Mouse (Mus musculus) myocyte (in vitro differentiated cells): ENCODE data around the gene Smg7. TPM values are rescaled to one million over a fixed set of nuclear protein-coding genes. Genes with fewer than 3 reads are reported as not detected.

ENCODE experiments used
- H3K27me3 ChIP-seq: one replicate; pipeline ENCODE4 v1.6.1; 2011; ENCODE audit not compliant: control insufficient read depth, insufficient read depth, insufficient read length
- H3K36me3 ChIP-seq: one replicate; pipeline ENCODE4 v1.6.1; 2011; ENCODE audit not compliant: control insufficient read depth, insufficient read depth
- H3K4me2 ChIP-seq: one replicate; pipeline ENCODE4 v1.6.1; 2011; ENCODE audit warnings: low read depth, control low read depth
- H3K4me3 ChIP-seq: one replicate; pipeline ENCODE4 v1.5.1; 2011; ENCODE audit warnings: mild to moderate bottlenecking, control low read depth, moderate library complexity
- H3K79me2 ChIP-seq: one replicate; pipeline ENCODE4 v1.6.1; 2011; ENCODE audit not compliant: control insufficient read depth, insufficient read depth
- H3ac ChIP-seq: one replicate; pipeline ENCODE4 v1.6.1; 2011; ENCODE audit not compliant: control insufficient read depth, insufficient read length
- CEBPB ChIP-seq: IDR thresholded peaks from 2 replicates; pipeline ENCODE4 v1.6.1; 2011; ENCODE audit warnings: mild to moderate bottlenecking, moderate library complexity; ENCODE audit not compliant: poor library complexity, insufficient read depth, severe bottlenecking
- E2F4 ChIP-seq: IDR thresholded peaks from one replicate; pipeline ENCODE4 v1.6.1; 2011; ENCODE audit warnings: mild to moderate bottlenecking, control low read depth, moderate library complexity; ENCODE audit not compliant: insufficient read depth
- MAX ChIP-seq: IDR thresholded peaks from one replicate; pipeline ENCODE4 v1.6.1; 2011; ENCODE audit warnings: low read depth, mild to moderate bottlenecking, control low read depth
- MYOD1 ChIP-seq, 3 experiments: IDR thresholded peaks; one replicate each; pipeline ENCODE4 v1.6.1; 2011; ENCODE audit warnings: control low read depth in 2 of 3, low read depth in 2 of 3, mild to moderate bottlenecking in 2 of 3, moderate library complexity in 1 of 3; ENCODE audit not compliant: insufficient read length in 2 of 3, control insufficient read depth in 1 of 3
- MYOG ChIP-seq, 3 experiments: IDR thresholded peaks; one replicate each; pipeline ENCODE4 v1.6.1; 2011; ENCODE audit warnings: control low read depth in 2 of 3, low read depth in 2 of 3, mild to moderate bottlenecking in 2 of 3; ENCODE audit not compliant: insufficient read length in 2 of 3, control insufficient read depth in 1 of 3, insufficient read depth in 1 of 3
- POLR2A ChIP-seq: IDR thresholded peaks from one replicate; pipeline ENCODE4 v1.6.1; 2011; ENCODE audit warnings: low read depth, mild to moderate bottlenecking, control low read depth, moderate library complexity; ENCODE audit not compliant: insufficient read length
- POLR2AphosphoS2 ChIP-seq: IDR thresholded peaks from one replicate; pipeline ENCODE4 v1.6.1; 2011; ENCODE audit warnings: low read depth, control low read depth; ENCODE audit not compliant: insufficient read length
- REST ChIP-seq: IDR thresholded peaks from one replicate; pipeline ENCODE4 v1.6.1; 2011; ENCODE audit warnings: mild to moderate bottlenecking, control low read depth, moderate library complexity; ENCODE audit not compliant: insufficient read depth, insufficient read length
- SRF ChIP-seq: IDR thresholded peaks from one replicate; pipeline ENCODE4 v1.6.1; 2011; ENCODE audit warnings: low read depth; ENCODE audit not compliant: control insufficient read depth, insufficient read length
- TCF12 ChIP-seq: IDR thresholded peaks from one replicate; pipeline ENCODE4 v1.6.1; 2011; ENCODE audit warnings: mild to moderate bottlenecking, control low read depth; ENCODE audit not compliant: poor library complexity, insufficient read depth, severe bottlenecking
- TCF3 ChIP-seq: IDR thresholded peaks from one replicate; pipeline ENCODE4 v1.6.1; 2011; ENCODE audit warnings: low read depth, control low read depth; ENCODE audit not compliant: insufficient read length
- USF1 ChIP-seq: IDR thresholded peaks from one replicate; pipeline ENCODE4 v1.6.1; 2011; ENCODE audit warnings: low read depth, mild to moderate bottlenecking, control low read depth, moderate library complexity
- polyA plus RNA-seq: library from polyadenylated mRNA; unstranded; fragments of >200 nt; fragmentation: generic; extraction: Trizol; gene quantifications from one replicate; pipeline ENCODE4 v1.2.1, GENCODE M21; 2012; ENCODE audit warnings: missing spikeins

Smg7 gene
- polyA plus RNA-seq, 1 experiment, result 13.6 TPM

DNA sequence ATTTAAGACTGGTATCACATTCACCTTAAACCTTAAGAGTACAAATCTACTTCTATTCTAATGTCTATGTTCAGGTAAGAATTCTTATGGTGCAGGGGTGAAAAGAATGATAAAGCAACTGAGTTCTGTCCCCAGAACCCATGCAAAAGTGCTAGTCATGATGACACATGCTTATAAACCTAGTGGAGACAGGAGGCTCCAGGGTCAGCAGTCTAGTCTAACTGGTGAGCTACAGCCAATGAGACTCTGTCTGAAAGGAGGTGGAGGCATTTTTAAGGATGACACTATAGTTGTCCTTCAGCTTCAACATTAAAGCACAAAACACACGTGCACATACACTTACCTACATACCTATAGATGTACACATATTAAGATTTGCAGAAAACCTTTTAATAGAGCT, 57.8 kb downstream of the Smg7 start:
- peaks cover 82% of the 10 kb centered on the region for H3K36me3 ChIP-seq
- H3K4me3 ChIP-seq, result no peak overlapping the region
- H3K27me3 ChIP-seq, result no peaks in the 10 kb centered on the region
- no peak overlapping the region for H3K4me2 ChIP-seq
- H3K79me2 ChIP-seq, result no peaks in the 10 kb centered on the region
- no peak overlapping the region for H3ac ChIP-seq
- no peak for TF ChIP-seq TCF12
- no peak for TF ChIP-seq MYOG (IDR thresholded peaks at IDR 0.05; ENCODE audit: control insufficient read depth in 1 of 3, insufficient read depth in 1 of 3, insufficient read length in 2 of 3, low read depth in 2 of 3)
- no peak for TF ChIP-seq MAX
- no peak for TF ChIP-seq E2F4
- TF ChIP-seq POLR2A, result no peak
- TF ChIP-seq POLR2AphosphoS2, result no peak
- TF ChIP-seq TCF3, result no peak
- TF ChIP-seq SRF, result no peak
- no peak for TF ChIP-seq USF1
- TF ChIP-seq MYOD1 (IDR thresholded peaks at IDR 0.05; ENCODE audit: control insufficient read depth in 1 of 3, insufficient read length in 2 of 3, low read depth in 2 of 3), result no peak

- no peak for TF ChIP-seq CEBPB
- TF ChIP-seq MAX, result no peak
- TF ChIP-seq TCF12, result no peak
- no peak for TF ChIP-seq MYOG (IDR thresholded peaks at IDR 0.05; ENCODE audit: control insufficient read depth in 1 of 3, insufficient read depth in 1 of 3, insufficient read length in 2 of 3, low read depth in 2 of 3)
- no peak for TF ChIP-seq USF1
- TF ChIP-seq POLR2A, result no peak
- TF ChIP-seq REST, result no peak
- no peak for TF ChIP-seq TCF3
- no peak for TF ChIP-seq POLR2AphosphoS2
- no peak for TF ChIP-seq E2F4
- TF ChIP-seq SRF, result no peak
- no peak for TF ChIP-seq MYOD1 (IDR thresholded peaks at IDR 0.05; ENCODE audit: control insufficient read depth in 1 of 3, insufficient read length in 2 of 3, low read depth in 2 of 3)
- Histone ChIP-seq H3ac (no peak overlapping the region), H3K4me2 (no peak overlapping the region), H3K27me3 (no peaks in the 10 kb centered on the region), H3K4me3 (no peak overlapping the region), H3K36me3 (peaks cover 63% of the 10 kb centered on the region), H3K79me2 (no peaks in the 10 kb centered on the region)
These were observed 61.4 kb downstream of the Smg7 start for GRCm38 (mm10) chr1:152841057-152841456.

DNA sequence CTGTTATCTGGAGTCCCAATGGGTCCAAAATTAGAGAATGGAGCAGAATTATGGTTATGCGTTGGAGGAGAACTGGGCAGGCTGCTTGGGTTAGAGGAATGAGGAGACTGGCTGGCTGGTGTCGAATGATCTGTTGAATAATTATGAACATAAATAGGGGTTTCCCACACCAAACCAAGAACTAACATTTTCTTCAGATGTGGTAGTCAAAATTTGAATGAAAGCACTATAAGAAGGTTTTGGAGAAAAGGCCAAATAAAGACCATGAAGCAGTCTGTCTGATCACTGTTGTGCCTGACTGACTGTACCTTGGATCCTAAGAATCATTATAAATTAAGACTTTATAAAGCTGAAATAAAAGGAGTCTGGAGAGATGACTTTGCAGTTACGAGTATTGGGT, 62.1 kb downstream of the Smg7 start:
- Histone ChIP-seq H3K36me3 (peaks cover 57% of the 10 kb centered on the region), H3ac (no peak overlapping the region), H3K27me3 (no peaks in the 10 kb centered on the region), H3K4me2 (no peak overlapping the region), H3K4me3 (no peak overlapping the region), H3K79me2 (no peaks in the 10 kb centered on the region)
- TF ChIP-seq TCF12 (no peak), REST (no peak), CEBPB (no peak), MAX (no peak), POLR2A (no peak), MYOG (IDR thresholded peaks at IDR 0.05; ENCODE audit: control insufficient read depth in 1 of 3, insufficient read depth in 1 of 3, insufficient read length in 2 of 3, low read depth in 2 of 3) (no peak), MYOD1 (IDR thresholded peaks at IDR 0.05; ENCODE audit: control insufficient read depth in 1 of 3, insufficient read length in 2 of 3, low read depth in 2 of 3) (no peak), USF1 (no peak), POLR2AphosphoS2 (no peak), SRF (no peak), TCF3 (no peak), E2F4 (no peak)

GRCm38 (mm10) chr1:152838841-152839240, 63.6 kb downstream of the Smg7 start:
- no peaks in the 10 kb centered on the region for H3K27me3 ChIP-seq
- H3K4me3 ChIP-seq, result no peak overlapping the region
- no peak overlapping the region for H3ac ChIP-seq
- TF ChIP-seq CEBPB (no peak), POLR2AphosphoS2 (no peak), POLR2A (no peak), E2F4 (no peak), MYOD1 (IDR thresholded peaks at IDR 0.05; ENCODE audit: control insufficient read depth in 1 of 3, insufficient read length in 2 of 3, low read depth in 2 of 3) (no peak), USF1 (no peak), MAX (no peak), MYOG (IDR thresholded peaks at IDR 0.05; ENCODE audit: control insufficient read depth in 1 of 3, insufficient read depth in 1 of 3, insufficient read length in 2 of 3, low read depth in 2 of 3) (no peak), TCF12 (no peak), TCF3 (no peak), SRF (no peak), REST (no peak)
- H3K4me2 ChIP-seq, result no peak overlapping the region
- no peaks in the 10 kb centered on the region for H3K79me2 ChIP-seq
- peaks cover 43% of the 10 kb centered on the region for H3K36me3 ChIP-seq

DNA sequence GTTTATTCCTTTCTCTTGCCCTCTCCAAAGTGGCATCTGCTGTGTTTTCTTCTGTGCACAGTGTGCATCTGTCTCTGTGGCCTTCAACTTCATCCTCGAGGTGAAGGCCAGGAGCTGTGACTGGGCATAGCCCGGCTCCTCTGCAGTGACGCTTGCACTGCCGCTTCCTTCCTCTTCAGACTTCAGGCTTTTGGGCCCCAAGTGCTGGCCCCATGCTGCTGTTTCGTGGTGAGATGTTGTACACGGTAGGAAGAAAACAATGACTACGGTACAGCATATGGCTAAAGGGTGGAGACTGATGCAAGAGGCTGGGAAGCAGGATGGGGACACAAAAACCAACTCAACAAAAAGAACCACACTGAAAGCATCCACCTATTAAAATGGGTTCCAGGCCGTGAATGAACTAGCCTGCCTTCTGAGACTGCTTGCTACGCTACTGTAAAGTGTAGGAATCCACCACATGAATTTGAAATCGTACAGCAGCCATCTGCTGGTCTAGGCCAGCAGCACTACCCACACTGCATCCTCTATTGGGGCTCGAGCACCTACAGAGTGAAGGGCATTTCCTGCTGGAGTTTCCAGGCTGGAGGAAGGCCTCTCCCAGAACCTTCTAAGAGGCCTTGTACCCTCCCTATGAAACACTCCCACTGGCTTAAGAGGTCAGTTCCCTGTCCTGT, 64.3 kb downstream of the Smg7 start:
- no peak overlapping the region for H3ac ChIP-seq

More for the DNA sequence above, 64.3 kb downstream of the Smg7 start:
- TF ChIP-seq USF1 (no peak), MAX (no peak), REST (no peak), TCF12 (no peak), MYOD1 (IDR thresholded peaks at IDR 0.05; ENCODE audit: control insufficient read depth in 1 of 3, insufficient read length in 2 of 3, low read depth in 2 of 3) (no peak), E2F4 (no peak)
- Histone ChIP-seq H3K79me2 (no peaks in the 10 kb centered on the region), H3K4me2 (no peak overlapping the region), H3K27me3 (no peaks in the 10 kb centered on the region), H3K36me3 (peaks cover 37% of the 10 kb centered on the region), H3K4me3 (no peak overlapping the region)
